Mouse (Mus musculus): ENCODE data around the gene Adam11.

GRCm38 (mm10) chr11:102772771-102773700 is 11.8 kb downstream of the Adam11 start:
- TF ChIP-seq POLR2A (IDR thresholded peaks at IDR 0.05; ENCODE audit: control insufficient read depth, low read depth, low read length) (no peak), CTCF (IDR thresholded peaks at IDR 0.05; ENCODE audit: control insufficient read depth, insufficient read depth, insufficient replicate concordance, low read depth, low read length) (no peak)
